Mouse (Mus musculus): ENCODE data around the gene Cntd1. TPM values are rescaled to one million over a fixed set of nuclear protein-coding genes. Genes with fewer than 3 reads are reported as not detected.

Cntd1 gene
- polyA plus RNA-seq, 1 experiment from 2014 or later = 1.7 TPM

DNA sequence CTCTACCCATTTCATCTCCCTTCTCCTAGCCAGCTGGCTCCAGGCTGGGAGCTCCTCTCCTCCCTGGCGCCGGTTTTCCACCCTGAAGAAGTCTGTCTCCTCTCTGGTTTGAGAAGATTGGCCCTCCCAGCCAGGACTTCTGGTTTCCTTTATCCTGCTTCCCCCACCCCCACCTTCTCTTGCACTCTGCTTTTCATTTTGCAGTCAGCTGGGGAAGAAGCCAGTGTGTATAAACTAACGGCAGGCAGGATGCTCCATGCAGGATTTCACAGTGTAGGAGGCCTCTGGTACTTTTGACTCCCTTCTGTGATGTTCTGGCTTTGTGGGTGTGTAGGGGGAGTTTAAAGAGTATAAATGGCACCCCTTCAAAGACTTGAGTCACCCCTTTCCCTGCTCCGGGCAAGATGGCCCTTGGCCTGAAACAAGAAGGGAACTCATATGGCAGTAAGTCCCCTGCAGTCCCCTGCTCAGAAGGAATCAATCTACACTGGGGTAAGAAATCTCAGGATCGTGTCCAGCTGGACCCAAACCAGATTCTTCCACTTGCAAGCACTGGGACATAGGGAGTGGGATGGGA lies 40.7 kb upstream of the Cntd1 start:
- Histone ChIP-seq H3K27ac (peak overlapping the region; percentile 78), H3K27me3 (no peaks in the 10 kb centered on the region), H3K36me3 (no peaks in the 10 kb centered on the region), H3K4me2 (0 out of 2 replicates have a peak overlapping the region, but pooled peaks have one; percentile 6), H3K4me3 (no peak overlapping the region), H3K9ac (no peak overlapping the region), H3K9me3 (no peaks in the 10 kb centered on the region), H3K4me1 (peaks cover 12% of the 10 kb centered on the region)
- WGBS = 35% methylated on average over 5 of the region's 5 CpGs
- peak; percentile 79 for ATAC-seq (ENCODE audit: borderline replicate concordance, extremely low read depth, low FRiP score, low TSS enrichment)

- 37% methylated on average over 4 of the region's 4 CpGs for WGBS
- H3K4me2 ChIP-seq = peak overlapping the region; percentile 94
- peaks cover 16% of the 10 kb centered on the region; the same call in 1 of the 2 replicates for H3K27me3 ChIP-seq
- H3K36me3 ChIP-seq = no peaks in the 10 kb centered on the region
- H3K9me3 ChIP-seq = no peaks in the 10 kb centered on the region
- no peak overlapping the region for H3K4me3 ChIP-seq
- no peak for ATAC-seq (ENCODE audit: borderline replicate concordance, extremely low read depth, low FRiP score, low TSS enrichment)
- peaks cover 17% of the 10 kb centered on the region for H3K4me1 ChIP-seq
- H3K27ac ChIP-seq = peak overlapping the region; percentile 92
- no peak overlapping the region for H3K9ac ChIP-seq
These were observed 33.7 kb upstream of the Cntd1 start for GRCm38 (mm10) chr11:101245071-101245470.

- peaks cover 16% of the 10 kb centered on the region; the same call in 1 of the 2 replicates for H3K27me3 ChIP-seq
These were observed 32.7 kb upstream of the Cntd1 start, which contains the start of gene Ramp2 for GRCm38 (mm10) chr11:101245855-101246701. Ramp2 (plus strand) TSS chr11:101246028.

GRCm38 (mm10) chr11:101246702-101247012 lies 32.2 kb upstream of the Cntd1 start:
- H3K27ac ChIP-seq = peak overlapping the region; percentile 92
- no peaks in the 10 kb centered on the region for H3K9me3 ChIP-seq
- no peaks in the 10 kb centered on the region for H3K36me3 ChIP-seq
- H3K4me2 ChIP-seq = peak overlapping the region; percentile 94
- WGBS = 9% methylated on average over 7 of the region's 7 CpGs
- H3K27me3 ChIP-seq = peaks cover 16% of the 10 kb centered on the region; the same call in 1 of the 2 replicates
- H3K4me3 ChIP-seq = peak overlapping the region; percentile 76
- peaks cover 17% of the 10 kb centered on the region for H3K4me1 ChIP-seq
- H3K9ac ChIP-seq = peak overlapping the region; percentile 89
- ATAC-seq (ENCODE audit: borderline replicate concordance, extremely low read depth, low FRiP score, low TSS enrichment) = no peak; the same call in 1 of the 2 replicates

More at GRCm38 (mm10) chr11:101245855-101246701, 32.7 kb upstream of the Cntd1 start, which contains the start of gene Ramp2:
- peak within 1 kb of the TSS; percentile 94 for H3K4me2 ChIP-seq
- WGBS = under 1% methylated on average over 54 of the region's 63 CpGs
- peak within 1 kb of the TSS; percentile 76 for H3K4me3 ChIP-seq
- no peaks in the 10 kb centered on the region for H3K36me3 ChIP-seq
- no peaks in the 10 kb centered on the region for H3K9me3 ChIP-seq
- peak within 1 kb of the TSS; percentile 92 for H3K27ac ChIP-seq
- H3K9ac ChIP-seq = peak within 1 kb of the TSS; percentile 89
- peak; percentile 84 for ATAC-seq (ENCODE audit: borderline replicate concordance, extremely low read depth, low FRiP score, low TSS enrichment)
- peaks cover 17% of the 10 kb centered on the region for H3K4me1 ChIP-seq

- Histone ChIP-seq H3K36me3 (no peaks in the 10 kb centered on the region), H3K4me2 (peak overlapping the region; percentile 94), H3K9ac (peak overlapping the region; percentile 89; the same call in 1 of the 2 replicates), H3K9me3 (no peaks in the 10 kb centered on the region), H3K27ac (peak overlapping the region; percentile 92), H3K27me3 (peaks cover 16% of the 10 kb centered on the region; the same call in 1 of the 2 replicates), H3K4me1 (peaks cover 21% of the 10 kb centered on the region), H3K4me3 (peak overlapping the region; percentile 76)
- WGBS = 81% methylated on average over 6 of the region's 6 CpGs
- ATAC-seq (ENCODE audit: borderline replicate concordance, extremely low read depth, low FRiP score, low TSS enrichment) = no peak
These were observed 31.2 kb upstream of the Cntd1 start for GRCm38 (mm10) chr11:101247521-101248030.

DNA sequence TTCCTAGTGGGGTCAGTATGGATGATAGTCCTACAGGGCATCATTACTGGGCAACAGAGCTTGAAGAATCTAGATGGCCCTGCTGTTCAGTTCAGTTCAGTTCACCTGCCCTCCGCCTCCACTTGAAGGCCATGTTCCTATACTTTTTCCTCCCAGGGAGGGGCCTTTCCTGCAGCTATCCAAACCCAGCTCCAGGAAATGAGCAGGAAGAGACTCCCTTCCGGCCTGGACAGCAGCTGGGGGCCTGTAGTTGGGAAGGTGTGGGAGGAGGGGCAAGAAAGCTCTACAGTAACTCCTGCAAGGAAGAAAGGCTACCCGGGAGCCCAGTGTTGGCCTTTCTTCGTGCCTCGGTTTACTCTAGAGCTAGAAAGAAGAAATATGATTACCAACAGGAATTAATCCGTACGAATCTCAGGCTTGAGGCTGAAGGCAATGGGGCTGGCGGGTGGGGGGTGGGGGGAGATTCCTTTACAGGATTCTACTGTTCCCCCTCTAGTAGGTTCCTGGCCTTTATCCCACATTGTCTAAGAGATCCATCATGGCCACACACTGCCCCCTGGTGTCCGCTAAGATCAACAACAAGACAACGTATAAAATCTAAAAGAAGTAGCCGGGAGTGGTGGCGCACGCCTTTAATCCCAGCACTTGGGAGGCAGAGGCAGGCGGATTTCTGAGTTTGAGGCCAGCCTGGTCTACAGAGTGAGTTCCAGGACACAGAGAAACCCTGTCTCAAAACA lies 30.4 kb upstream of the Cntd1 start:
- Histone ChIP-seq H3K4me1 (peaks cover 27% of the 10 kb centered on the region), H3K36me3 (no peaks in the 10 kb centered on the region), H3K9ac (no peak overlapping the region), H3K27me3 (peaks cover 16% of the 10 kb centered on the region; the same call in 1 of the 2 replicates), H3K4me3 (peak overlapping the region; percentile 76), H3K27ac (peak overlapping the region; percentile 92), H3K4me2 (peak overlapping the region; percentile 94), H3K9me3 (no peaks in the 10 kb centered on the region)
- 29% methylated on average over 14 of the region's 14 CpGs for WGBS
- 0 out of 2 replicates have a peak, but pooled peaks have one; percentile 17 for ATAC-seq (ENCODE audit: borderline replicate concordance, extremely low read depth, low FRiP score, low TSS enrichment)

DNA sequence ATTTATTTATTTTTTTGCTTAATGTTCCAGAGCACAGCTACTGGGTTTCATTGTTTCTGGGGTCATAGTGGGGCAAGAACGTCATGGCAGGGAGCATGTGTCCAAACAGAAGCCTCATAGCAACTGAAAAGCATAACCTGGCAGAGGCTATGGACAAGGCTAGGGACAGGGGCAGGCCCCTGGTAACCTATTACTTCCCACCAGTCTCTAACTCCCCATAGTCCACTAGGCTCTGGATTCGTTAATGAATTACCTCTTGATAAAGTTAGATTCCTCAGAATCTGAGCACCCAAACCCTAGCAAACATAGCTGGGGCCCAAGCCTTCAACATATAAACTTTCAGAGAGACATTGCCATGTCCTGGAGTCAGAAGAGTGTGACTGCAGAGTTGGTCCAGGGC lies 27.8 kb upstream of the Cntd1 start:
- no peak for ATAC-seq (ENCODE audit: borderline replicate concordance, extremely low read depth, low FRiP score, low TSS enrichment)
- H3K4me1 ChIP-seq = peaks cover 26% of the 10 kb centered on the region
- H3K27ac ChIP-seq = no peak overlapping the region
- no peak overlapping the region for H3K4me2 ChIP-seq
- H3K9me3 ChIP-seq = no peaks in the 10 kb centered on the region
- no peak overlapping the region; the same call in 1 of the 2 replicates for H3K9ac ChIP-seq
- peaks cover 9% of the 10 kb centered on the region; the same call in 1 of the 2 replicates for H3K27me3 ChIP-seq
- no peaks in the 10 kb centered on the region for H3K36me3 ChIP-seq
- H3K4me3 ChIP-seq = no peak overlapping the region
- 77% methylated on average over 2 of the region's 2 CpGs for WGBS

DNA sequence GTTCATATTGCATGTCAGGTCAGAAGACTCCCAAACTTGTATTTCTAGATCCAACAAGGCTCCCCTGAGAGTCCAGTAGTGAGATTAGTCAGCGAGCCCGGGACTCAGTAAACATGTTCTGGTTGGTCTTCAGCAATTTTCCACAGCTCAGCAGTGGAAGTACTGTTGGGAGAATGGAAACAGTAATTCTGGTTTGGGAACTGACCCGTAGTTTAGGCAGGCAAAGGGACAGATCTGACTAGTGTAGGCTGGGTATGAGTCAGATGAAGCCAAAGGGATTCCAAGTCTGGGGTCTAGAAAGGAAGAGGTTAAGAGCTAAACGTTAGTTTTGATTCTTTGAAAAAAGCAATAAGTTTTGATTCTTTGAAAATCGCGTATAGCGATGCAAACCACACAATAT lies 25.9 kb upstream of the Cntd1 start:
- H3K4me3 ChIP-seq = peak overlapping the region; percentile 97
- no peaks in the 10 kb centered on the region; the same call in 1 of the 2 replicates for H3K27me3 ChIP-seq
- H3K27ac ChIP-seq = peak overlapping the region; percentile 93
- ATAC-seq (ENCODE audit: borderline replicate concordance, extremely low read depth, low FRiP score, low TSS enrichment) = no peak
- peak overlapping the region; percentile 95 for H3K4me2 ChIP-seq
- H3K9me3 ChIP-seq = no peaks in the 10 kb centered on the region
- WGBS = 3% methylated on average over 7 of the region's 7 CpGs
- H3K36me3 ChIP-seq = 0 out of 2 replicates have a peak, but pooled peaks cover 7% of the 10 kb centered on the region
- H3K9ac ChIP-seq = peak overlapping the region; percentile 97
- H3K4me1 ChIP-seq = peaks cover 22% of the 10 kb centered on the region

DNA sequence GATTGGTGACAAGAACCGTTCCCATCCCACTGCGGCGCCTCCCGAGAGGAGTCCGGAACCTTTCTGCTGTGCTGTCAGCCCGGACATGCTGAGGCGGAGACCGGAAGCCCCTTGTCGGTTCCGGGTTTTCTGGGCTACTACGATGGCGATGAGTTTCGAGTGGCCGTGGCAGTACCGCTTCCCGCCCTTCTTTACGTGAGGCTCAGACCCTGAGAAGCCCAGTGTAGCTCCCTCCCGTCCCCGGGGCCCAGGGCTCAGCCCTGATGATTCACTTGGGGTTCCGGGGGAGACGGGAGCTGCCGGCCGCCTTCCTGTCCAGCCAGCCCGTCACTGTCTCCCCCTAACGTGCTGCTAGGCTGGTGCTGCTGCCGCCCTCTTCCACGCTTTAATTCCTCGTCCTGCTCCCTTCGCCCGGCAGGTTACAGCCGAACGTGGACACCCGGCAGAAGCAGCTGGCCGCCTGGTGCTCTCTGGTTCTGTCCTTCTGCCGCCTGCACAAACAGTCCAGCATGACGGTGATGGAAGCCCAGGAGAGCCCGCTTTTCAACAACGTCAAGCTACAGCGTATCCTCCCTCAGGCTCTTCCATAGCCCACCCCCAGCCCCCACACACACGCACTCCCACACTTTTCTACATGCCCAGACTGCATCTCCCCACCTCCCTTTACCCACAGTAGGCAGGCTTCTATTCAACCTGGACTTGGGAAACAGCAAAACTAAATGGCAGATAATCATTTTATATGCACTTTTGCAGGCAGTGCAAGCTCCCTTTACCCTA lies 25.0 kb upstream of the Cntd1 start, which contains the start of gene Vps25:
TSS of gene Vps25 (plus strand) at position 95 of the 777 bp plus-strand sequence.
- H3K4me2 ChIP-seq = peak within 1 kb of the TSS; percentile 95
- H3K36me3 ChIP-seq = 0 out of 2 replicates have a peak, but pooled peaks cover 9% of the 10 kb centered on the region
- WGBS = under 1% methylated on average over 40 of the region's 40 CpGs
- peak within 1 kb of the TSS; percentile 93 for H3K27ac ChIP-seq
- peaks cover 21% of the 10 kb centered on the region for H3K4me1 ChIP-seq
- H3K4me3 ChIP-seq = peak within 1 kb of the TSS; percentile 97
- H3K9ac ChIP-seq = peak within 1 kb of the TSS; percentile 97
- ATAC-seq (ENCODE audit: borderline replicate concordance, extremely low read depth, low FRiP score, low TSS enrichment) = peak; percentile 79
- H3K9me3 ChIP-seq = no peaks in the 10 kb centered on the region
- no peaks in the 10 kb centered on the region for H3K27me3 ChIP-seq

GRCm38 (mm10) chr11:101255826-101256775 lies 22.7 kb upstream of the Cntd1 start:
- Histone ChIP-seq H3K36me3 (0 out of 2 replicates have a peak, but pooled peaks cover 9% of the 10 kb centered on the region), H3K27ac (no peak overlapping the region), H3K4me3 (no peak overlapping the region), H3K9me3 (no peaks in the 10 kb centered on the region), H3K4me2 (no peak overlapping the region), H3K27me3 (no peaks in the 10 kb centered on the region), H3K9ac (no peak overlapping the region), H3K4me1 (peaks cover 40% of the 10 kb centered on the region)
- WGBS = 84% methylated on average over 13 of the region's 13 CpGs
- no peak for ATAC-seq (ENCODE audit: borderline replicate concordance, extremely low read depth, low FRiP score, low TSS enrichment)

Data from lung, embryonic 15.5 days (tissue).